Mouse (Mus musculus) thymus, postnatal 0 days (tissue): ENCODE data around the gene Evl. TPM values are rescaled to one million over a fixed set of nuclear protein-coding genes. Genes with fewer than 3 reads are reported as not detected.
A peak's percentile ranks its signal among the peaks of the same experiment; 100 is the strongest.

Source experiments
- DNase-seq: peaks from one replicate; pipeline ENCODE4 v3.0.0-alpha.2; 2015; ENCODE audit warnings: low spot score
- polyA plus RNA-seq: library from polyadenylated mRNA; unstranded; fragments of >200 nt; fragmentation: Nextera tagmentation; extraction: Ambion mirVana; gene quantifications from 2 replicates; pipeline ENCODE4 v1.2.1, GENCODE M21; 2015

The Evl gene
- polyA plus RNA-seq, 1 experiment from 2014 or later, result 73.8 TPM

DNA sequence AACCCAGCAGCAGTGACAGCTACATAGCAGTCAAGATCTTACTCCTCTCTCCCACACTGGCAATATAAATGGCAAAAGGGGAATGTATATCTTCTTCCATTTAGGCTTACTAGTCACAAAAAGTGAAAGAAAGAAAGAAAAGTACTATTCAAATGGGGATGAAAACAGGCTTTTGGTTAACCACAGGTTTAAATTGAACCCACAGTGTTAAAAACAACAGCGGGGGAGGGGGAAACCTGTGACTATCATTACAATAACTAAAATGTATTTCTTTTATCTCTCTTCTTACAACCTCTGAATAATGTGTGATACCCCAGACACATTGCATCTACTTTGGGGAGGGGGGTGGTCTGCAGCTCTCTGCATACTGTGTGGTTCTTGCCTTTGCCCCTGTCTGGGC is 91.7 kb downstream of the Evl start:
- peak; percentile 42 for DNase-seq

DNA sequence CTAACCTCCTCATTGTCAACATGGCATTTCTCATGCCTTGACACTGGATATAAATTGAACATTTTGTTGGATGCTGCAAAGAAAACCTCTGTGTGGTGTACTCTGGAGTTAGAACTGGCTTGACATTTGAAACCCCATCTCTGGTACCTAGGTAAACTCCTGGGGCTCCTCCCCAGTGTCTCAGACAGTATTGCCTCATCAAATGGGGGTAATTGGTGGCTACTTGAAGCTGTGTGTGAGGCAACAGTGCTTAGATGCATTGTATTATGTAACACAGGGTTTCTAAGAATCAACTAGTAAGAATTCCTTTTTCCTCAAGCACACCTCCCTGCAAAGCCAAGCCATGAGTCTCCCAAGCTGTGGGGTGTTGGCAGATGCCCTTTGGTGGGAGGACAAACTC is 93.3 kb downstream of the Evl start:
- no peak for DNase-seq

DNA sequence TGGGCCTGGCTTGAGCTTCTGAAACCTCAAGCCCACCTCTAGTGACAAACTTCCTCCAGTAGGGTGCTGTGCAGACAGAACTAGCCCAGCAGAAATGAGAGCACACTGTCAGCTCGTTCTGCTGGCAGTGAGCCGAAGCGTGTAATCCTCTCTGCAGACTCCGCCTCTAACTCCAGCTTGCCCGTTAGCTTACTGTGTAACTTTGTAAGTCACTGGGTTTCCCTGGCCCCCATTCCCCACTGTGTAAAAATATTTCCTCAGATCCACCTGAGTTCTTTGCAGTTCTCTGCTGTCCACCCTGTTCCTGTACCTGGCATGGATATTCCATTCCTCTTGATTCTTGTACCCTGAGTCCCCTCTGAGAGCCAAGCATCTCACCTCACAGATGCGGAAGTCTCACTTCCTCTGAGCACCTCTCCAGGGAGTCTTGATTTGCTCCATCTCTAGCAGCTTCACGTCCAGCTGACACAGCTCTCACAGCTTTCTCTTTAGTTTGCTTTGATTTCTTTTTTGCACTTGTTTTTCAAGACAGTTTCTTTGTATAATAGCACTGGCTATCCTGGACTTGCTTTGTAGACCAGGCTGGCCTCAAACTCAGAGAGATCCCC is 96.6 kb downstream of the Evl start:
- DNase-seq, result no peak

DNA sequence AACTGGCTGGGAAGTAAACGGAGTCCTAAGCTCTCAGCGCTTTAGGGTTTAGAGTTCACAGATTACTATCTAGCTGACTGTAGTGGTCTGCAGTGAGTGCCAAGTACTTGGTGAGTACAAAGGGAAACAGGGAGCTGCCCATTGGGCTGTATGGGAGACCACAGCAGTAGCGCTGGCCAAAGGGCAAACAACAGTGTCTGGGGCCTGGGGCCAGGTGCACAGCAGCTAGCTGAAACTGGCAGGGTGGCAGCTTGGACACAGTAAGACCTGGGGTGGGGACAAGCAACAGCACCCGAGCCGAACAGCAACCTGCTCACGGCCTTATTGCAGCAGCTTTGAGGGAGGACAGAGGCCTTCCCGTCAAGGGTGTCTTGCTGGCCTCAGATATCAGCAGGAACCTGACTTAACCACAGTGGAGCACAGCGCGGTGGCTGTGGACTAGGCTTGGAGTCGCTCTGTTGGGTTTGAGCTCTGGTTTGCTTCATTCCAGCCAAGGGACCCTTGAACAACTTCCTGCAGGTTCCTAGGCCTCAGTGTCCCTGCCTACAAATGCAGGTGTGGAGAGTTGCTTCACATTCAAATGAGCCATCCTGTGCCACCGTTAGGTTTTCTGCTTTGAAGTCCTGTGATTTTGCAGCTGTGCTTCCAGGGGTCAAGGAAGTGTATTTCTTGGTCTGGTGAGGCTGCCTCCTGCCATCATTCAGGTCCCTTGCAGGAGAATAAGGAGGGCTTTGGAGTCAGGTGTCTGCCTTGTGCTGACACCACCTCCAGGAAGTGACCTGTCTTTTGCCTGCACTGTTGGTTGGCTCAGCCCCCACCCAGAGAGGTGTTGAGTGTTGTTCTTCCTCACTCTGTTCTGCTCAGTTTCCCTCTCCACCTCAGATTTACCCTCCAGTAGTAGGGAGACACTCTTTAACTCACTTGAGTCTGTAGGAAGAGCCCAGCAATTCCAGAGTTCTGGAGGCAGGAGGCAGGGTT is 99.1 kb downstream of the Evl start:
- DNase-seq, result peak; percentile 38

DNA sequence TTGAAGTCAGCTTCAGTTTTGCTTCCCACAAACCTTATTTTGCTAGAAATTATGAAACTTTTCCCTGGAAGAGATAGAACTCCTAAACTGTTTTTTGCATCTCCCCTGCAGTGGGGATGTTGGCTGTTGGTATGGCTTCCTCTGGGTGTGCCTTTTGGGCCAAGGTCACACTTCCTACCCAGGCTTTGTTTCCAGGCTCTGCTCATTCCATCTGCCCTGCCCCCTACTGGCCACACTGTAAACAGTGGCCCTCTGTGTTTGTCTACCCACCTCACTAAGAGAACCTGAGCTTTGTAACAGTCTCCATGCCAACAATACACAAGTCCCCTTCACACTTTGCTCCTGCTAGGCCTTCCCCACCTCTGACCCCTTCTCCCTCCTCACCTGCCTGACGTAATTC is 102.8 kb downstream of the Evl start:
- peak; percentile 74 for DNase-seq

DNA sequence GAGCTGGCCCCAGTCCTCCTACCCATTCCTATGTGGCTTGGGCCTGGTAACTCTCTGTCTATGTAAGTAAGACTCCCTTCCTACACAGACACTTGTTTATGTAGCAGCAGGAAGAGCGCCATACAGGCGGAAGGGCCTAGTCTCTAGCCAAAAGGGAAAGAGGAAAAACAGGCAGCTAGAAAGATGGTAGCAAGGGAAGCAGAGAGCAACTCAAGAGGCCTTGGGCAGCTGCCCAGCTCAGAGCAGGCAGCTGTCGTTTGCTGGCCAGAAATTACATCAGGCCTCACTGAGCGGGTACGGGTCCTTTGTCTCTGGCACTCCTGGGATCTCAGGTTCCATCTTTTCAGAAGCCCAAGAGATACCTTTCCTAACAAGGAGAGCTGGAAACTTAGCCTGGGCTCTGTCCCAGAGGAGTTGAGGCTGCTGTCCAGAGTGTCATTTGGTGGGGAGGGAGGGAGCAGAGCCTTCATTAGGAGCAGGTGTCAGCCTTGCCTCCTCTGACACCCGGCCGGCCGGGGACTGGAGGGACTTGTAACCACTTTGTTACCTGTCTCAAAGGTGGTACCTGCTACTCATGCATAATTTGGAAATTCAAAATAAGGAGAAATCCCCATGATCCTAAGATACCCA is 114.2 kb downstream of the Evl start:
- DNase-seq, result no peak

DNA sequence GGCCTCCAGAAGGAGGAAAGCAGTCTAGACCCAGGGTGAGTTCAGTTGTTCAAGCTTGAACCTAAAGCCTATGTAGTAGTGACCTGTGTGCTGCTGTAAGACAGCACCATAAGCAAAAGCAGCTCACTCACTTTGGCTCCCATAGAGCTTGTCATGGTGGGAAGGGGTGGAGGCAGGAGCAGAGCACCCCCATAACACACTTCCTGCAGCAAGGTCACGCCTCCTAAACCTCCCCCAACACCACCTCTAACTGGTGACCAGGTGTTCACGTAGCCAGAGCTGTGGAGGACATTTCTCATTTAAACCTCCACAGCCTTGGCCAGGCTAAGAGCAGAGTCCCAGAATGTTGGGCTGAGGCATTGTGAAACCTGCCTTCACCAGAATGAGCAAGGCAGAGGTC is 117.0 kb downstream of the Evl start:
- peak; percentile 56 for DNase-seq

DNA sequence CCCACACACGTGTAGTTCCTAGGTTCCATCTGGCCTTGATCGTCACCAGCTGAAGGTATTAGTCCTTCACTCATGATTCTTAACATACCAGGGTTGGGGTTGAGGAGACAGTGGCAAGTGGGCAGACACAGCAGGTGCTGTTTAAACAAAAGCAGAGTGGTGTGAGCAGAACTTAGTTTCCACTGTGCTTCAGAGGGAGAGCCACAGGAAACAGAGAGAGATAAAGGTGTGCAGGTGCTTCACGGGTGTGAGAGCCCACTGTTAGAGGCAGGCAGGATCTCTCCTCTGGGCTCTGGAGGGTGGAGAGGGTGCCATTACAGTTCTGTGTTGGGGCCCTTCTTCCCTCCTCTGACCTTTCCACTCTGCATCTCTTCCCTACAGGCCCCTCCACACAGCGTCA is 118.4 kb downstream of the Evl start:
- DNase-seq, result peak; percentile 57

DNA sequence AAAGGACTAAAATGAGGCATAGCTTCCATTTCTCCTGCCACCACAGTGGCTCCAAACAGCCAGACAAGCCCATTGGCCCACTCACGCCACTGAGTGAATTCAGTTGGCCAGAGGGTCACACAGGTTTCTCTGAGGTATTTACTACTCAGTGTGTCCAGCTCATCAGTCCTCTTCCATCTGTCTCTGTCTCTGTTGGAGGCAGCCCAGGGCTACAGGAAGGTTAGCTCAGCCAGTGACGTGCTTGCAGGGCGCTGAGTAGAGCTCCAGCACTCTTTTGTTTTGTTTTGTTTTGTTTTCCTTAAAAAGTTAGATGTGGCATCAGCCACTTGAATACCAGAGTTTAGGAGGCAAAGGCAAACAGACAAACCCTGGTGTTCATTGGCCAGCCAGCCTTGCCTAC is 119.0 kb downstream of the Evl start:
- no peak for DNase-seq

DNA sequence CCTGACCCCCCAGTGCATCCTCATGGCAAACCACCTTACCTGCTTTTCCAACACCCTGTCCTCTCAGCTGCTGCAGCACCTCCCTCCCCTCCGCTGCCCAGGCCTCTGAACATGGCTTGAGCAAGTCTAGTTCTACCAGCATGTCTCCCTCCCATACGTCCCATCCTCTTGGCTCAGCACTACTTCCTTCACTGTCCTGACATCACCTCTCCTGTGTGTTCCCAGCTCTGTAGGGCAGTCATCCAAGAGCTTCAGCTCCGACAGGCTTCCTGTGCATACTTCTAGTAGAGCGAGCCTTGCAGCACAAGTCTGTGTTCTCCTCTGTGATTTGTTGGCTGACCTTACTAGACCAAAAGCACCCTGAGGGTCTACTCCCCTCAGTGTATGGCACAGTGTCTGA is 120.0 kb downstream of the Evl start:
- no peak for DNase-seq

DNA sequence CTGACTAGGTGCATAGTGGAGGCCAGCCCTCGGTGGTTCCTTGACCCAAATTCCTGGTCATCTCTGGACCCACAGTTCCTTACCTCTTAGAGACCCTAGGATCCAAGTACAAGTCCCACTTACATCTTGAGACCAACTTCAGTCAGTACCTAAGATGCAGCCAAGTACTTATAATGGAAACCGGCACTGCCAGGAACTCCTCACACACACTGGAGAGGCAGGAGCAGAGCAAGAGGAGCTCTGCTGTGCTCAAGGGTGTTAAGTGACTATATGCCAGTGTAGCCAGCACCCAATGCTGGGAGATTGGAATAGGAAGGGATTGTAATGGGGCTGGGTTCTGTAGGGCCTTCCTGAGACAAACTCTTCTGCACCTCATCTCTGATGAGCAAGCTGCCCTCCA is 120.4 kb downstream of the Evl start:
- no peak for DNase-seq

DNA sequence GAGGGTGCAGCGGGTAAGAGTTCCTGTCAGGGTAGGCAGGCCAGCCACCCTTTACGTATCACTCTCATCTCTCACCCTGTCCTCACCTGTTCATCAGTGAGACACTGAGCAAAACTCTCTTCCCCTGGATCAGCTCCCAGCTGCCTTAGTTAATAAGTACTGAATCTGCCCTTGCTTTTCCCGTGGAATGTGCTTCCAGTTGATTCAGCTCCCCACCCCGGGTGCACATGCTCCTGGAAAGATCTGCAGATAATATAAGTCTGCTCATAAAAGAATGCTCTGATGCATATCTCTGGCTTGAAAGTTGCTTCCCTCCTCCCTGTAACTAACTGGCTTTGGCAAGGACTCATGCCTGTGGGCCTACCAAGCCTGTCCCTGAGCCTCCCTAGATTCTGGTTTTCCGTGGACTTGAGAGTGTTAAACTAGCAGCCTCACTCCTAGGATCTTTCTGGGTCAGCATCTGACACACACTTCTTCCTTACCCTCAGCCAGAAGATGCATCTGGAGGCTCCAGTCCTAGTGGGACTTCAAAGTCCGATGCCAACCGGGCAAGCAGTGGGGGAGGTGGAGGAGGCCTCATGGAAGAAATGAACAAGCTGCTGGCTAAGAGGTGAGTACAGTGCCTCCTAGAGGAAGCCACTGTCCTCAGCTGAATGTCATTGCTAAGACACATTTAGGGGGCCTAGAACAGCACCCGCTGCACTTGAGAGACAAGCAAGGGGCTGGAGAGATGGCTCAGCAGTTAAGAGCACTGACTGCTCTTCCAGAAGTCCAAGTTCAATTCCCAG is 121.3 kb downstream of the Evl start:
- peak; percentile 47 for DNase-seq

DNA sequence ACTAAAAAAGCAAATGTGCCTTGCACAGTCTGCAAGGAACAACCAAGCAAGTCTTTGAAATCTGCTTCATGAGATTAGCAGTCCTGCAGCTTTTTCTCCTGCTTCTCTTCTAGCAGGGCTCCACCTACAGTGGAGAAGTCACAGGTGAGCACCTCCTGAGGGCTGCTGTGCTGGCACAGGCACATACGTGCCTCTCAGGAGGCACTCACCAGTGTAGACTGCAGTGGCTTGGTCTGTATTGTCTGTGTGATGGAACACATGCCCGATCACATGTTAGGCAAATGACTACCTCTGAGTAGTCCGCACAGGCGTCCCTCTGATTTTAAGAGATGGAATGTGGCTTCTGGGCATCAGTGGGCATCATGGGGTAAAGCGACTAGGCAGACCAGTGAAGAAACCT is 122.6 kb downstream of the Evl start:
- DNase-seq, result no peak

DNA sequence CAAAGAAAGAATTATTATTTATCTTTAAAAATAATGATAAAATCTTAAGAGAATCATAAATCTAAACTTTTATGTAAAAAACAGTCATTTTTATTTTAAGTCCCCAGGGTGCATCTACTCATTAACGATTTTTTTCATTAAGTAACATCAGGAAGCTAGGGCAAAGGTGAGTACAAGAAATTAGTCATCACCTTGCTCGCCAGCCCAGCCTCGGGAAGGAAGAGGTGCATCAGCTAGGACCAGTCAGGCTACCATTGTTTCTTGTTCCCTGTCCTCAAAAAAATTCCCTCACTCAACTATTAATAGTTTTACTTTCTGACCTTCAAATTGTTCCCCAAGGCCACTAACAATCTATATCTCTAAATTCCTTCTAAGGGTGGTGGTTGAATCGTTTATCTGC is 123.8 kb downstream of the Evl start:
- DNase-seq, result no peak

DNA sequence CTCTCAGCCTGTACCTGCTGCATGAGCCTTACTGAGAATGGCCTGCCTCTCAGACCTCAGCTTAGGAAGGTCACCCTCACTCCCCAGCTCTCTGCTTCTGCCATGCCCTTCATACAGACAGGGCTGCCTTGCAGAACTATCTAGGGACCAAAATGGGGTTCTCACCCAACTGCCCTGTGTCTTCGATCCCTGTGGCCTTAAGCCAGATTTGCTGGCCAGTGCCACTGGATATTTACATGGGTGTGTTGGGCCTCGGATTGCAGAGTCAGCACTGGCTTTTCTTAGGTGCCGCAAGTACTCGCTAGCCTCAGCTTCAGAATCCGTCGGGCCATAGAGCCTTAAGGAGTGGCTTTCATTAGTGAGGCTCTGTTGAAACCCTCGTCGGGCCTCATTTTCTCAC is 126.3 kb downstream of the Evl start:
- DNase-seq, result no peak

DNA sequence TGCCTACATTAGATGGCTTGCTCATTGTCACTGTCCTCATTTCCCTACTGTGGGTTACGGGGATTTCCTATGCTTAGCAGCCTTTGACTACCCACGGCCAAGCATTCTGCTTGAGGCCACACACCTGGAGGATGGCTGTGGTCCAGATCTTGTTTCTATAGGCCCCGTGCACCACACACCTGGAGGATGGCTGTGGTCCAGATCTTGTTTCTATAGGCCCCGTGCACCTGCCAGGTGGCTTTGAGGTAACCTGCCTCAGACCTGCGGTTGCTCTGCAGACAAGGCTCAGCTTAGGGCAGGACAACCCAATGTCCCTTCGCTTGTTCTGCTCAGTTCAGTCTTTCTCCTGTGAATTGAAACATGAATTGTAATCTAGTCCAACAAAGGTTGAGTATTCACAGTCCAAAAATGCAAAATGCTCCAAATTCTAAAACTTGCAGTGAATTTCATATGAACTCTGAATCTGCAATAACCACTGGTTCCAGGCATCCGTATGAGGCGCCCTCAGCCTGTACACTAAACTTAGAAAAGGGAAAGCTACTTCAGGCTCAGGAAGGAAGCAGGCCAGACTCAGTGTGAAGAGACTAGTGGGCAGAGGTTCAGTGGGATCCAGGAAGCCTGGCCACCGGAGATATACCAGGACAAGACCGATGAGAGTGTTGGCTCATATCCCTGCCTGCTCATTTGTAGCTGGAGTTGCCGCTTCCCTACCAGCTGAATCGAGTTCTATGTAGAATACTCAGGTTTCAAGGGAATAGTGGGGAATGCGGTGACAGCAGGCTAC is 127.9 kb downstream of the Evl start:
- DNase-seq, result no peak

DNA sequence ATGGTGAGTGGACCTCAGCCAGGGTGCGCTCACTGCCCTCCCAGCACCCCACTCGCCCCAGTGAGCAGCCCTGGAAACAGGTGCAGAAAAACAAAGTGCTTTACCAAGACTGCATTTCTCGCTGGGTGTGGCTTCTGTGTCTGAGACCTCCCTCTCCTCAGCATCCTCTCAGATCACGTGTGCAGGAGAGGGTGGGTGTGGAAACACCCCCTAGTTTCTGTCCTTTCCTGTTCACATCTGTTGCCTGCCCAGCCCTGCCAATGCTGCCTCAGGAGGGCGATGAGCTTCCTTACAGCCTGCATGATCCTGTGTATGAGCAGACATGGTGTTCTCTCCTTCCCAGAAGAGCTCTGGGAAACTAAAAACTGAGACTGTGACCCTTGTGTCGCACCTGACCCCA is 131.9 kb downstream of the Evl start:
- peak; percentile 88 for DNase-seq

DNA sequence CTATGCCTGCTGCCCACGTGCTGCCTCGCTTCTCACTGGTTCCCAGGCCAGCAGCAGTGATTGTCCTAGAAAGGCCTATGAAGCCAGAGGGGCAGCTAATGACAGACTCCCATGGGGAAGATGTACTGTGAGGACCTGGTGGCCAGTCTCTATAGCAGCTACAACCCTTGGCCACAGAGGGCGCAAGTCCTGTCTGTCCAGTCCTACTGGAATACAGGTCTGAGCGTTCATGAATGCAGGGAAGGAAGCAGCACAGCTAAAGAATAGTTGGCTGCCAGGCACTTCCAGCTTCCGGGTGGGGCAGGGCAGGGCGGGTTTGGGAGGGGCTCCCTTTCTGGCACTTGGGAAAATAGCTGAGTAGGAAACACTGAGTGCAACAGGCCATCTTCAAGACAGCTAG is 132.4 kb downstream of the Evl start:
- DNase-seq, result no peak

DNA sequence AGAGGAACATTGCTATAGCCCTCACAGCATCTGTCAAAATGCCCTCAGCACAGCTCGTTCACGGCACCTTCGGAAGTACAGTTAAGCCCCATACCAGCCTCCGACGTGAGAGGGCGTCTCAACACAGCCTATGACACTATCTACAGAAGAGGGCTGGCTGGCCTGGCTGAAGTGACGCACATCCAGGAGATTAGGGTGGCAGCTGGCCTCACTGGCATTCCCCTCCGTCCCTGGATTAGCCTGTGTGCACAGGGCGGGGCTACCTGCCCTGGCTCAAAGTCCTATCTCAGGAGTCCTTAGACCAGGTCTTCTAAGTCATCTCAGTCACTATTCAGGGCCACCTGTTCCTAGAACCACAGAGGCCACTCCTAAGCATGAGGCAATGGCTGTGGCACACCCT is 134.6 kb downstream of the Evl start:
- DNase-seq, result no peak

DNA sequence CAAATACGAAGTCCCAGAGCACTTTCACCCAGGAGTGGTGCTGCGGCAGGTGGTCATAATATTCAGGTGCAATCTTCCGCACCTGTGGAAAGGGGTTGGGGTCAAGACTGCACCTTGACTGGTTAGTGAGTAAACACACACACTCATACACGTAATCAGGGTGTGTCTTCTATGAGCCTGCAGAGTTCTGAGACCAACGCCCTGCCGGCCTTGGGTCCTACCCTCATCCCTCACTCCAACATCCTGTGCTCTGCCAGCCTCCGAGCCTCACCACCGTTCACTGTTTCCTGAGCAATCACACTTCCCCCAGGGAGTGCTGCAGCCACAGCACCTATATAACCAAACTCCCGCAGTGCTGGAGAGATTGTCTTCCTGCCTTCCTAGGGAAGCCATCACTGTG is 136.0 kb downstream of the Evl start:
- no peak for DNase-seq

DNA sequence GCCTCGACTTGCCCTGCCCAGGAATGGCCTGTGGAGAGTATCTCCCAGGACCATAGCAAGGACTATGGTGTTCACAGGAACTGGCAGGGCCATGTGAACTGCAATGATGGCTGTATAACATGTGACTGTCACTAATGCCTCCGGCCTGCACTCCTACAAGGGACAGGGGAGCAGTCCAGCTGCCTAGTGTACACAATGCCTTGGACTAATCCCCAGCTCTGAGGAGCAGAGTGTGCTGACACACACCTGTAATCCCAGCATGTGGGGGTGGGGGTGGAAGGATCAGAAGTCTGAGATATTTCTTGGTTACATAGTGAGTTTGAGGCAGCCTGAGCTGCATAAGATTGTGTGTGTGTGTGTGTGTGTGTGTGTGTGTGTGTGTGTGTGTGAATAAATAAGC is 139.1 kb downstream of the Evl start:
- no peak for DNase-seq
